Mouse (Mus musculus) G1E (cell line): ENCODE data around the gene A930002H24Rik. TPM values are rescaled to one million over a fixed set of nuclear protein-coding genes. Genes with fewer than 3 reads are reported as not detected.
A peak's percentile ranks its signal among the peaks of the same experiment; 100 is the strongest.
"Not testable (repeated sequence)": the region's sequence is repeated elsewhere in the genome, so short reads cannot be mapped to it uniquely, and the experiment has no call there.

ENCODE experiments used
- ATAC-seq: 2 replicates; pipeline ENCODE4 v1.8.0; 2016; ENCODE audit warnings: mild to moderate bottlenecking; ENCODE audit not compliant: insufficient number of reproducible peaks, poor library complexity, low FRiP score, severe bottlenecking; ENCODE audit errors: extremely low read depth
- DNase-seq: peaks from one replicate; pipeline ENCODE4 v3.0.0; 2012; ENCODE audit warnings: low spot score
- H3K27me3 ChIP-seq: 2 replicates; pipeline ENCODE4 v1.6.1; 2012; ENCODE audit warnings: mild to moderate bottlenecking, low read length, inconsistent platforms; ENCODE audit not compliant: insufficient read depth
- H3K36me3 ChIP-seq: replicated peaks from 2 replicates; pipeline ENCODE3; 2012; ENCODE audit warnings: mild to moderate bottlenecking, inconsistent platforms
- H3K4me1 ChIP-seq: 2 replicates; pipeline ENCODE4 v1.6.1; 2012; ENCODE audit warnings: low read depth, low read length, inconsistent platforms, mixed read lengths; ENCODE audit not compliant: insufficient read depth
- H3K4me3 ChIP-seq: 2 replicates; pipeline ENCODE4 v1.5.1; 2012; ENCODE audit warnings: low read depth, mild to moderate bottlenecking, inconsistent platforms, low read length, moderate library complexity, mixed read lengths
- H3K9me3 ChIP-seq: replicated peaks from 2 replicates; pipeline ENCODE4 v1.6.1; 2012; ENCODE audit warnings: inconsistent platforms
- CTCF ChIP-seq: IDR thresholded peaks from 2 replicates; pipeline ENCODE4 v1.5.1; 2012; ENCODE audit warnings: low read depth, low read length, inconsistent platforms, mixed read lengths
- GATA1 ChIP-seq: IDR thresholded peaks from 2 replicates; pipeline ENCODE4 v1.6.1; 2012; ENCODE audit warnings: borderline replicate concordance, low read length, inconsistent platforms, mixed read lengths
- GATA2 ChIP-seq: IDR thresholded peaks from 2 replicates; pipeline ENCODE4 v1.6.1; 2012; ENCODE audit warnings: low read depth, low read length, inconsistent platforms, borderline replicate concordance
- POLR2AphosphoS5 ChIP-seq: IDR thresholded peaks from 2 replicates; pipeline ENCODE4 v1.6.1; 2012; ENCODE audit warnings: low read depth, low read length, inconsistent platforms; ENCODE audit not compliant: insufficient replicate concordance
- TAL1 ChIP-seq: conservative IDR thresholded peaks from 2 replicates; pipeline ENCODE4 v1.6.1; 2012; ENCODE audit warnings: low read depth, low read length, inconsistent platforms, mixed read lengths
- polyA plus RNA-seq: library from polyadenylated mRNA; stranded (reverse); fragments of >175 nt; gene quantifications from 2 replicates; pipeline ENCODE4 v1.2.3, GENCODE M21; 2012
- total RNA-seq, 2 experiments: library from RNA; stranded (forward) in 1 of 2; stranded (reverse) in 1 of 2; fragments of 200-1000 nt in 1 of 2; fragments of >200 nt in 1 of 2; fragmentation: Nextera tagmentation in 1 of 2; gene quantifications; 2 replicates each; pipeline ENCODE4 v1.2.3; 2014 to 2017

Gene A930002H24Rik
- total and polyA plus RNA-seq, 3 experiments: 1.1 TPM; not detected in 2

- no peaks in the 10 kb centered on the region for H3K27me3 ChIP-seq
- TF ChIP-seq CTCF: no peak
- TF ChIP-seq POLR2AphosphoS5: no peak
- TF ChIP-seq GATA2: no peak
- TF ChIP-seq TAL1: no peak
- no peaks in the 10 kb centered on the region for H3K9me3 ChIP-seq
- no peaks in the 10 kb centered on the region for H3K36me3 ChIP-seq
- no peak for ATAC-seq
- H3K4me1 ChIP-seq: peaks cover 2% of the 10 kb centered on the region; the same call in 1 of the 2 replicates
- no peak for DNase-seq
- H3K4me3 ChIP-seq: no peak overlapping the region; the same call in 1 of the 2 replicates
Observed at GRCm38 (mm10) chr17:63850016-63850415, 13.6 kb downstream of the A930002H24Rik start.

- peak; percentile 65 for DNase-seq
- Histone ChIP-seq H3K27me3 (no peaks in the 10 kb centered on the region), H3K9me3 (no peaks in the 10 kb centered on the region), H3K4me3 (peak overlapping the region; percentile 73), H3K4me1 (peaks cover 2% of the 10 kb centered on the region; the same call in 1 of the 2 replicates), H3K36me3 (no peaks in the 10 kb centered on the region)
- ATAC-seq: peak; percentile 95
- TF ChIP-seq GATA2 (no peak), GATA1 (no peak), POLR2AphosphoS5 (no peak), TAL1 (no peak), CTCF (no peak)
Observed at GRCm38 (mm10) chr17:63849566-63849965, 14.0 kb downstream of the A930002H24Rik start.

GRCm38 (mm10) chr17:63849151-63849550 is 14.4 kb downstream of the A930002H24Rik start:
- DNase-seq (no peak), ATAC-seq (no peak)
- TF ChIP-seq TAL1: no peak
- no peak for TF ChIP-seq GATA2
- TF ChIP-seq CTCF: no peak
- TF ChIP-seq GATA1: no peak
- TF ChIP-seq POLR2AphosphoS5: no peak
- Histone ChIP-seq H3K4me3 (peak overlapping the region; percentile 73), H3K27me3 (no peaks in the 10 kb centered on the region), H3K4me1 (peaks cover 2% of the 10 kb centered on the region; the same call in 1 of the 2 replicates), H3K9me3 (no peaks in the 10 kb centered on the region), H3K36me3 (no peaks in the 10 kb centered on the region)

- H3K9me3 ChIP-seq, ATAC-seq, H3K4me1 ChIP-seq, H3K27me3 ChIP-seq, H3K36me3 ChIP-seq, H3K4me3 ChIP-seq, DNase-seq: not testable (repeated sequence)
Observed at GRCm38 (mm10) chr17:63845766-63846165, 17.8 kb downstream of the A930002H24Rik start.

GRCm38 (mm10) chr17:63844936-63845335 is 18.7 kb downstream of the A930002H24Rik start:
- DNase-seq (no peak), ATAC-seq (no peak)
- H3K27me3 ChIP-seq: no peaks in the 10 kb centered on the region
- H3K4me1 ChIP-seq: peaks cover 2% of the 10 kb centered on the region; the same call in 1 of the 2 replicates
- no peaks in the 10 kb centered on the region for H3K9me3 ChIP-seq
- H3K4me3 ChIP-seq: no peak overlapping the region
- H3K36me3 ChIP-seq: no peaks in the 10 kb centered on the region
- TF ChIP-seq TAL1 (no peak), GATA1 (no peak), POLR2AphosphoS5 (no peak), GATA2 (no peak)

- DNase-seq (no peak), ATAC-seq (no peak)
- Histone ChIP-seq H3K36me3 (no peaks in the 10 kb centered on the region), H3K4me1 (no peaks in the 10 kb centered on the region), H3K27me3 (no peaks in the 10 kb centered on the region), H3K4me3 (no peak overlapping the region), H3K9me3 (no peaks in the 10 kb centered on the region; the same call in 1 of the 2 replicates)
- TF ChIP-seq GATA1: no peak
Observed at GRCm38 (mm10) chr17:63842226-63842625, 21.4 kb downstream of the A930002H24Rik start.

- no peak for ATAC-seq
Observed at GRCm38 (mm10) chr17:63839636-63840269, 23.8 kb downstream of the A930002H24Rik start.

More at GRCm38 (mm10) chr17:63839636-63840269, 23.8 kb downstream of the A930002H24Rik start:
- no peak for DNase-seq
- Histone ChIP-seq H3K4me3 (no peak overlapping the region), H3K4me1 (no peaks in the 10 kb centered on the region), H3K9me3 (no peaks in the 10 kb centered on the region; the same call in 1 of the 2 replicates), H3K27me3 (peaks cover 6% of the 10 kb centered on the region; the same call in 1 of the 2 replicates), H3K36me3 (no peaks in the 10 kb centered on the region)
- TF ChIP-seq CTCF (0 out of 2 replicates have a peak, but pooled peaks have one; percentile 11), POLR2AphosphoS5 (no peak)
